Comparison of ENCODE assay signal across 9 mouse cellular contexts in the genomic region with DNA sequence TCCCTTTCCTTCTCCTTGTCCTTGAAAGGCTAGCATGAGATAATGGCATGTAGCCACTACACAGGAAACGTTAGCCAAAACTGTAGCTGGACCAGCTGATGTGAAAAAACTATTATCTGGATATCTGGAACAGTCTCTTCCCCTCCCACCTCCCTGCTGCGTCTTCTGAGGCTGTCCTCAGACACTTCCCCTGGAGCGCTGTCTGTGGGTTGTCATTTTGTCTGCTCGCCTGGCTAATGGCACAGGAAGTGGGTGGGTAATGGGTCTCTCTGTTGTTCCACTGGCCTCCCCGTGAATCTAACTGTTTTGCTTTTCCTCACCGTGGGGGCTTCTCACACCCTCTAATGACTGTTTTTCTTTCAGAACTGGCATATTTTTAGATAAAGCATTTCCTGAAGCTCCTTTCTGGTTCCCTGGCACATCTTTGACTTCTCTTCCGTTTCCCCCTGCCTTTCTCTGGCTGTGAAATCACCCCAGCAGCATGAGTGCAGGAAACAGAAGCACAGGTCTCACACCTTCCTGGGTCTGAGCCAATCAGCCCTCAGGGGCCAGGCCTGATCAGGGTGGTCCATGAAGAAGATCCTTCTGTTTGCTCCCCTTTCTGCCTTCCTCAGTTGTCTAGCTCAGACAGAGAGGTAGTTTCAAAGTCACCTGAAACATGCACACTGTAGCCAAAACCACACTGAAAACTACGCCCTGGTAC.
DNase-seq lines count a peak whose midpoint lies in the region; ATAC-seq and TF ChIP-seq lines count a peak whose summit lies in the region.
"Had no signal": no experiment of that assay in that cellular context is flagged by ENCODE, and none has a peak within 500 bp of the region (broad histone marks: within the 10 kb centered on the region; RNA-seq: fewer than 3 reads in every experiment).

No protein-coding gene starts in this region.

- no peaks in the 10 kb centered on the region for H3K36me3 ChIP-seq in intestine, embryonic 16.5 days (ENCODE audit: control insufficient read depth, insufficient read depth, low read length)
- no peaks in the 10 kb centered on the region for H3K36me3 ChIP-seq in intestine, embryonic 15.5 days
- no peaks in the 10 kb centered on the region for H3K36me3 ChIP-seq in lung, embryonic 14.5 days (ENCODE audit: insufficient read depth)
- no peaks in the 10 kb centered on the region for H3K36me3 ChIP-seq in forebrain, embryonic 12.5 days (replicated peaks)
- H3K36me3 ChIP-seq: midbrain, embryonic 12.5 days had no signal

- H3K4me1 ChIP-seq in intestine, embryonic 16.5 days (ENCODE audit: control insufficient read depth, insufficient read depth, low read length): peaks cover 9% of the 10 kb centered on the region
- H3K4me1 ChIP-seq in intestine, embryonic 15.5 days (replicated peaks): no peaks in the 10 kb centered on the region
- peaks cover 3% of the 10 kb centered on the region; the same call in 1 of the 2 replicates for H3K4me1 ChIP-seq in lung, embryonic 14.5 days (ENCODE audit: insufficient read depth)
- H3K4me1 ChIP-seq in forebrain, embryonic 12.5 days: no peaks in the 10 kb centered on the region
- H3K4me1 ChIP-seq: midbrain, embryonic 12.5 days had no signal

- H3K27ac ChIP-seq in intestine, embryonic 16.5 days (ENCODE audit: low read length): peak overlapping the region; percentile 11; the same call in 1 of the 2 replicates
- no peak overlapping the region for H3K27ac ChIP-seq in intestine, embryonic 15.5 days
- peak overlapping the region; percentile 42; the same call in 1 of the 2 replicates for H3K27ac ChIP-seq in lung, embryonic 14.5 days (ENCODE audit: low read depth)
- no peak overlapping the region for H3K27ac ChIP-seq in forebrain, embryonic 12.5 days
- H3K27ac ChIP-seq: midbrain, embryonic 12.5 days had no signal

- H3K9me3 ChIP-seq in intestine, embryonic 16.5 days (ENCODE audit: control insufficient read depth, low read length): 0 out of 2 replicates have a peak, but pooled peaks cover 4% of the 10 kb centered on the region
- H3K9me3 ChIP-seq in intestine, embryonic 15.5 days: no peaks in the 10 kb centered on the region
- no peaks in the 10 kb centered on the region for H3K9me3 ChIP-seq in lung, embryonic 14.5 days (ENCODE audit: low read depth, low read length)
- no peaks in the 10 kb centered on the region for H3K9me3 ChIP-seq in forebrain, embryonic 12.5 days
- H3K9me3 ChIP-seq: midbrain, embryonic 12.5 days had no signal

- no peaks in the 10 kb centered on the region for H3K27me3 ChIP-seq in intestine, embryonic 16.5 days (replicated peaks; ENCODE audit: control insufficient read depth, insufficient read depth, low read length)
- no peaks in the 10 kb centered on the region for H3K27me3 ChIP-seq in intestine, embryonic 15.5 days (replicated peaks)
- no peaks in the 10 kb centered on the region for H3K27me3 ChIP-seq in lung, embryonic 14.5 days (ENCODE audit: insufficient read depth, low read length)
- no peaks in the 10 kb centered on the region for H3K27me3 ChIP-seq in forebrain, embryonic 12.5 days
- H3K27me3 ChIP-seq: midbrain, embryonic 12.5 days had no signal

- H3K9ac ChIP-seq in intestine, embryonic 16.5 days (ENCODE audit: low read depth, low read length): no peak overlapping the region
- H3K9ac ChIP-seq in intestine, embryonic 15.5 days: no peak overlapping the region
- no peak overlapping the region for H3K9ac ChIP-seq in lung, embryonic 14.5 days
- H3K9ac ChIP-seq in forebrain, embryonic 12.5 days: no peak overlapping the region
- H3K9ac ChIP-seq: midbrain, embryonic 12.5 days had no signal

- H3K4me2 ChIP-seq in intestine, embryonic 16.5 days (ENCODE audit: low read depth, low read length): no peak overlapping the region
- H3K4me2 ChIP-seq in intestine, embryonic 15.5 days (replicated peaks): no peak overlapping the region
- 0 out of 2 replicates have a peak overlapping the region, but pooled peaks have one; percentile 4 for H3K4me2 ChIP-seq in lung, embryonic 14.5 days
- no peak overlapping the region for H3K4me2 ChIP-seq in forebrain, embryonic 12.5 days
- H3K4me2 ChIP-seq: midbrain, embryonic 12.5 days had no signal

- DNase-seq in embryo, embryonic 11 days: peak; percentile 21
- peak; percentile 49 to 58 for DNase-seq in kidney, adult 8-10 months
- DNase-seq in lung, embryonic 14.5 days: peak; percentile 41
- DNase-seq in testis, postnatal 10 days (ENCODE audit: low spot score): peak; percentile 59
- DNase-seq in urinary bladder, postnatal 4 days (ENCODE audit: low spot score in 2 of 2): no peak

- TF ChIP-seq CTCF in lung, embryonic 14.5 days (IDR thresholded peaks at IDR 0.05; ENCODE audit: low read depth): no peak

- 55% methylated on average over 8 of the region's 8 CpGs for WGBS in intestine, embryonic 16.5 days
- 42% methylated on average over 8 of the region's 8 CpGs for WGBS in intestine, embryonic 15.5 days
- WGBS in lung, embryonic 14.5 days: 30% methylated on average over 8 of the region's 8 CpGs
- 76% methylated on average over 8 of the region's 8 CpGs for WGBS in forebrain, embryonic 12.5 days

- no peak for ATAC-seq in intestine, embryonic 16.5 days
- no peak for ATAC-seq in intestine, embryonic 15.5 days
- ATAC-seq in lung, embryonic 14.5 days (ENCODE audit: insufficient read depth): no peak
- ATAC-seq in forebrain, embryonic 12.5 days (ENCODE audit: low FRiP score): no peak

- no peak overlapping the region for H3K4me3 ChIP-seq in intestine, embryonic 16.5 days (ENCODE audit: low read length)
- no peak overlapping the region for H3K4me3 ChIP-seq in intestine, embryonic 15.5 days (replicated peaks)
- no peak overlapping the region for H3K4me3 ChIP-seq in lung, embryonic 14.5 days (ENCODE audit: low read depth, low read length)
- no peak overlapping the region for H3K4me3 ChIP-seq in forebrain, embryonic 12.5 days (replicated peaks)
- H3K4me3 ChIP-seq: midbrain, embryonic 12.5 days had no signal

Comparison
In these comparisons a context has a peak if more than half of its experiments do, and no peak if none do; other contexts are left out.
1. H3K27ac ChIP-seq: peak in intestine, embryonic 16.5 days (single experiment) and lung, embryonic 14.5 days (single experiment); none in intestine, embryonic 15.5 days (single experiment) and forebrain, embryonic 12.5 days (single experiment).
2. DNase-seq: peak in embryo, embryonic 11 days (single experiment), kidney, adult 8-10 months (2 of 2), lung, embryonic 14.5 days (single experiment) and testis, postnatal 10 days (single experiment); none in urinary bladder, postnatal 4 days (0 of 2).